Mouse (Mus musculus): ENCODE results near the gene Blm. TPM values are rescaled to one million over a fixed set of nuclear protein-coding genes. Genes with fewer than 3 reads are reported as not detected.

Gene Blm
- polyA plus RNA-seq, 1 experiment from 2014 or later = 33.1 TPM

Other genes starting within 250 kb of the Blm start
- 175 and 232 TPM in 2 replicates for gene Prc1, start 240.7 kb downstream of the Blm start, polyA plus RNA-seq (2016; fragmentation: Nextera tagmentation; extraction: Ambion mirVana)
- gene Rccd1, start 210.7 kb downstream of the Blm start, polyA plus RNA-seq (2016; fragmentation: Nextera tagmentation; extraction: Ambion mirVana) = 12.2 and 12.9 TPM in 2 replicates
- 46.2 and 54.6 TPM in 2 replicates for gene Unc45a, start 194.1 kb downstream of the Blm start, polyA plus RNA-seq (2016; fragmentation: Nextera tagmentation; extraction: Ambion mirVana)
- gene Hddc3, start 192.0 kb downstream of the Blm start, polyA plus RNA-seq (2016; fragmentation: Nextera tagmentation; extraction: Ambion mirVana) = 19.6 and 26.3 TPM in 2 replicates
- 17.7 TPM in 2 replicates for gene Man2a2, start 163.7 kb downstream of the Blm start, polyA plus RNA-seq (2016; fragmentation: Nextera tagmentation; extraction: Ambion mirVana)
- 10.4 and 11.6 TPM in 2 replicates for gene Fes, start 147.2 kb downstream of the Blm start, polyA plus RNA-seq (2016; fragmentation: Nextera tagmentation; extraction: Ambion mirVana)
- gene Furin, start 129.7 kb downstream of the Blm start, polyA plus RNA-seq (2016; fragmentation: Nextera tagmentation; extraction: Ambion mirVana) = 4.6 and 5.2 TPM in 2 replicates
- gene Crtc3, start 153.8 kb upstream of the Blm start, polyA plus RNA-seq (2016; fragmentation: Nextera tagmentation; extraction: Ambion mirVana) = 8.1 and 10.1 TPM in 2 replicates

All from hindbrain, embryonic 10.5 days (tissue).